Mouse (Mus musculus): ENCODE data around the gene Tpst1. TPM values are rescaled to one million over a fixed set of nuclear protein-coding genes. Genes with fewer than 3 reads are reported as not detected.
A peak's percentile ranks its signal among the peaks of the same experiment; 100 is the strongest.

Gene Tpst1
- total and polyA plus RNA-seq, 3 experiments: 31.7 to 32.3 TPM; not detected in 1

DNA sequence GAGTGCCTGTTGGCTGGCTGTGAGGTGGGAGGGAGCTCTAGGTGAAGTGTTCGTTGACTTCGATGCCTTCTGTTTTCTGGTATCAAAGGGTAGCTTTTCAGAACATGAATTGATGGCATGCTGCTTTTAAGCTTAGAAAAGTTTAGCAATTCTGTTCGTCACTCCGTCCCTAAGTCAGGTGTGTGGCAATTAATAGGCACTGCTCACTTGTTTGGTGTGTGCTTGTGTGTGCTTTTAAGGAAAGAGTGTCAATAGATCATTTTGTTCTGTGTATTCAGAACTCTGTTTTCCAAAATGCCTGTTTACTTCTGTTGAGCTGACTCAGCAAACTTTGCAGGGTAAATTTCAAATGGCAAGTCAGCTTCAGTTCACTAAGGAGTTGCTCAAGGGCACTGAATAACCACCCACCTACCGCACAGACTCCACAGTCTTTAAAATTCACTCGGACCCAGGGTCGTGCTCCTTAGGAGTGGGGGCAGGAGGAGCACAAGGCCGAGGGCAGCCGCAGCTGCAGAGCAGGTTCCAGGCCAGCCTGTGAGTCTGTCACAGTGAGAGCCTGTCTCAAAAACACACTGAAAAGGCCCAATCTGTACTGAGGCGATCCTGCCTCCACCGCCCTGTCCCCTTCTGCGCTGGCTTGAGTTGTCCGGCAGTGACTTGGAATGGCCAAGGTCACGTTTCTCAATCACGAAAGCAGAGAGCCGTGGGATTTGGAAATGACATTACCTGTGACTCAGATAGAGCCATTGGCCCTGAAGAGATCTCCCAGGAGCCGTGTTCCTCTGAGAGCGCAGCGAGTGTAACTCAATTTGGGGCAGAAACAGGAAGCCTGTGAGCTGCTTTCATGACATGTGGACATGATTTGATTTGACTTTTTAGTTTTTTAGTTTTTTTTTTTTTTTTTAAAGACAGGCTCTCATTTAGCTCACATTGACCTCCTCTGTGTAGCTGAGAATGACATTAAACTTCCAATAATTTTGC lies 41.4 kb upstream of the Tpst1 start:
- H3K36me3 ChIP-seq (ENCODE audit: control insufficient read depth in 1 of 2, insufficient read depth in 2 of 2, low read length in 2 of 2): peaks cover 0 to 4% of the 10 kb centered on the region in 2 experiments; a peak in 2 of 4 replicates
- H3K9ac ChIP-seq (ENCODE audit: control insufficient read depth, low read depth, low read length, poor library complexity, severe bottlenecking): no peak overlapping the region
- H3K4me3 ChIP-seq (ENCODE audit: control insufficient read depth in 1 of 2, insufficient read depth in 1 of 2, low read depth in 2 of 2, low read length in 2 of 2): no peak overlapping the region
- no peak for TF ChIP-seq TBP (IDR thresholded peaks at IDR 0.05; ENCODE audit: low read depth, low read length)
- TF ChIP-seq MAFK (IDR thresholded peaks at IDR 0.05; ENCODE audit: borderline replicate concordance, low read depth, low read length): peak; percentile 83
- DNase-seq (ENCODE audit: low read depth, low spot score): no peak
- peaks cover 0 to 9% of the 10 kb centered on the region in 2 experiments; a peak in 2 of 4 replicates for H3K4me1 ChIP-seq (ENCODE audit: control insufficient read depth in 1 of 2, insufficient read depth in 2 of 2, low read length in 2 of 2)
- no peak overlapping the region for H3K27ac ChIP-seq (ENCODE audit: control insufficient read depth, low read depth, low read length)
- no peaks in the 10 kb centered on the region for H3K9me3 ChIP-seq (replicated peaks; ENCODE audit: insufficient read depth, low read length)
- no peaks in the 10 kb centered on the region for H3K27me3 ChIP-seq (ENCODE audit: control insufficient read depth in 1 of 2, insufficient read depth in 2 of 2, low read length in 2 of 2)
- H3K79me2 ChIP-seq (ENCODE audit: control insufficient read depth, insufficient read depth, low read length, poor library complexity): peaks cover 28% of the 10 kb centered on the region

DNA sequence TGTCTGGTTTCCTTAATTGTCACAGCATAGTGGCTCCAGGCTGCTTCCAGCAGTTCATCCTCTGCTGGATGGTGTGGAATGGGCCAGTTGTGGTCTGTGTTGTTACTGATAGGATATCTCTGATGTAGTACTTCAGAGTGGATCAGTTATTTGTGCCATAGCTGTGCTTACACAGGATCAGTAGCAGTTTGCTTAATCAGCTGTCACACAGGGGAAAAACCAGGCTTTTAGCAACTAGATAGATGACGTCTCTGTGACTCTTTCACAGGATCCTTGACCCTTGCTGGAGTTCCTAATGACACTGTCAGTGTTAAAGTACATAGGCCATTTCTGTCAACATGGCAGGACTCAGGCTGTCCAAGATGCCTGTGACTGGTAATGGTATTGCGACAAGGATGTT lies 39.3 kb upstream of the Tpst1 start:
- H3K9me3 ChIP-seq (replicated peaks; ENCODE audit: insufficient read depth, low read length): no peaks in the 10 kb centered on the region
- peaks cover 4 to 5% of the 10 kb centered on the region in 2 experiments; a peak in 3 of 4 replicates for H3K36me3 ChIP-seq (ENCODE audit: control insufficient read depth in 1 of 2, insufficient read depth in 2 of 2, low read length in 2 of 2)
- H3K9ac ChIP-seq (ENCODE audit: control insufficient read depth, low read depth, low read length, poor library complexity, severe bottlenecking): no peak overlapping the region
- no peak overlapping the region for H3K4me3 ChIP-seq (ENCODE audit: control insufficient read depth in 1 of 2, insufficient read depth in 1 of 2, low read depth in 2 of 2, low read length in 2 of 2)
- H3K79me2 ChIP-seq (ENCODE audit: control insufficient read depth, insufficient read depth, low read length, poor library complexity): peaks cover 28% of the 10 kb centered on the region
- no peaks in the 10 kb centered on the region for H3K27me3 ChIP-seq (ENCODE audit: control insufficient read depth in 1 of 2, insufficient read depth in 2 of 2, low read length in 2 of 2)
- no peak overlapping the region for H3K27ac ChIP-seq (ENCODE audit: control insufficient read depth, low read depth, low read length)
- DNase-seq (ENCODE audit: low read depth, low spot score): no peak
- TF ChIP-seq E2F4 (IDR thresholded peaks at IDR 0.05; ENCODE audit: borderline replicate concordance, low read depth, low read length) (no peak), CHD2 (IDR thresholded peaks at IDR 0.05; ENCODE audit: low read length) (no peak), POLR2AphosphoS2 (IDR thresholded peaks at IDR 0.05; ENCODE audit: low read length) (no peak), POLR2AphosphoS5 (IDR thresholded peaks at IDR 0.05; ENCODE audit: borderline replicate concordance, low read depth, low read length) (no peak), GATA1 (IDR thresholded peaks at IDR 0.05; ENCODE audit: low read depth, low read length) (no peak), MYB (IDR thresholded peaks at IDR 0.05; ENCODE audit: low read depth, low read length) (no peak), MYC (IDR thresholded peaks at IDR 0.05; ENCODE audit: low read depth, low read length) (no peak), KAT2A (conservative IDR thresholded peaks at IDR 0.05; ENCODE audit: low read depth, low read length) (no peak), ZC3H11A (IDR thresholded peaks at IDR 0.05; ENCODE audit: low read depth, low read length) (no peak), CHD1 (IDR thresholded peaks at IDR 0.05; ENCODE audit: low read depth, low read length) (no peak), ETS1 (IDR thresholded peaks at IDR 0.05; ENCODE audit: low read depth, low read length) (no peak), MXI1 (IDR thresholded peaks at IDR 0.05; ENCODE audit: low read depth, low read length) (no peak), CTCF (IDR thresholded peaks at IDR 0.05 in 2 of 3, conservative IDR thresholded peaks at IDR 0.05 in 1 of 3; ENCODE audit: control insufficient read depth in 1 of 3, insufficient read depth in 1 of 3, low read depth in 2 of 3, low read length in 3 of 3, poor library complexity in 1 of 3, severe bottlenecking in 1 of 3) (no peak)
- H3K4me1 ChIP-seq (ENCODE audit: control insufficient read depth in 1 of 2, insufficient read depth in 2 of 2, low read length in 2 of 2): peaks cover 0 to 6% of the 10 kb centered on the region in 2 experiments; a peak in 1 of 4 replicates

Measured in MEL (cell line).